Mouse (Mus musculus): Measurements from ENCODE around the gene Pmepa1. TPM values are rescaled to one million over a fixed set of nuclear protein-coding genes. Genes with fewer than 3 reads are reported as not detected.

Pmepa1 gene
- polyA plus RNA-seq, 1 experiment: 0.01 TPM

DNA sequence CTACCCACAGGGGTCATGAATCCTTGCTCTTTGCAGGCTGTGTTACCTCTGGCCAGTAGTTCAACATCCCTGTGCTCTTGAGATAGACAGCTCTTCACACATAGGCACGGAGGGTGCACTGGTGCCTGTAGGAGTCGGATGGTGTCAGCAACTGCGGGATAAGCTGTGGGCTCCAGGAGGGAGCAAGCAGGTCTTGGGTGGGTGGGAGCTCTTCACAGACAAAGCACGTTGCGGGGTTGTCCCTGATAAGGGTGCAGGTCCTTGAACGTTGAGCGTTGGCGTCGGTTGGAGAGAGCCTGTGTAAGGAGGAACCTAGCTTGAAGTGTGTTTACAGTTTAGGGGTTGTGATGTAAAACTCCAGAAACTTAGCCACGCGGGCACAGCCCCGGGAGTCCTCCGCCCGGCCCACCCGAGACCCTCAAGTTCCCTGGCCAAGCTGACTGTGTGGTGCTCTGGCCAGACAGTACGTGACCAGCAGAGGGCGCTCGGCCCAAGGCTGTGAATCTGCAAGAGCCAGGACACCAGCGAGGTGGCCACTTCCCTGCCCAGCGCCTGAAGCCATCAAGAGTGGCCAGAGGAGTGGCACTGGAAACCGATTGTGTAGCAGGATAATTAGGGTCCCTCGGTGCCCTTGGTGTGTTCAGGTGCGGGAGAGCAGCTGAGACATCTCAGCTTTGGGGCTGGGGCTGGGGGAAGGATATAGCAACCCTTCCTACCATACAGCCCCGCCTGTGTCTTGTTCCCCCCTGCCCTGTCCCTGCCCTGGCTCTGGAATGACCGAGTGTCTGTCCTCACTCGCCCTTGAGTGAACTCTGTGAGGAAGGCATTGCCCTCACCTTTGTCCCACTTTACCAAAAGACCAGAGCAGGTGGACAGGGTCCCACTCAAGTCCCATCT is 90.0 kb downstream of the Pmepa1 start:
- no peak for TF ChIP-seq TAL1 (IDR thresholded peaks at IDR 0.05; ENCODE audit: low read length)
- no peak for TF ChIP-seq GATA1 (IDR thresholded peaks at IDR 0.05; ENCODE audit: low read length)
- H3K36me3 ChIP-seq (ENCODE audit: control insufficient read depth): no peaks in the 10 kb centered on the region
- peaks cover 3% of the 10 kb centered on the region for H3K4me1 ChIP-seq (ENCODE audit: control insufficient read depth)
- no peak overlapping the region for H3K4me3 ChIP-seq (replicated peaks)
- H3K9me3 ChIP-seq (ENCODE audit: control insufficient read depth, low read length): no peaks in the 10 kb centered on the region
- no peaks in the 10 kb centered on the region for H3K27me3 ChIP-seq (ENCODE audit: control insufficient read depth)

DNA sequence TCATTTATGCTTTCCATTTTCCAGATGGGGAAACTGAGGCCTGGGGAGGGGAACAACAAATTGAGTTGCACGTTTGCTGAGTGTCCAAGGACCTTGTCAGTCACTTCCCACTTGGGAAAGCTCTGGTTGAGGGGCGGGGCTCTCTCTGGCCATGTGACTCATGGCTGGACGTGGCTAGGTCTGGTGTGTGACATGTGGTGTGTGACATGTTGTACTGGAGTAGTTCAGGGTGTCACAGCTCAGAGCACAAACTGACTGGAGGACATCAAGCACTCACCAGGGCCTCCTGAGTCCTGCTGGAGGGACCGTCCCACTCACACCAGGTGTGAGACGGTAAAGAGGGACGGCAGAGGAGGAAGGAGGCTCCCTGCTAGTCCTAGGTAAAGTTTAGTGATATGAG is 91.1 kb downstream of the Pmepa1 start:
- TF ChIP-seq TAL1 (IDR thresholded peaks at IDR 0.05; ENCODE audit: low read length) (no peak), GATA1 (IDR thresholded peaks at IDR 0.05; ENCODE audit: low read length) (no peak)
- H3K36me3 ChIP-seq (ENCODE audit: control insufficient read depth): no peaks in the 10 kb centered on the region
- H3K9me3 ChIP-seq (ENCODE audit: control insufficient read depth, low read length): no peaks in the 10 kb centered on the region
- peaks cover 3% of the 10 kb centered on the region for H3K4me1 ChIP-seq (ENCODE audit: control insufficient read depth)
- no peaks in the 10 kb centered on the region for H3K27me3 ChIP-seq (ENCODE audit: control insufficient read depth)
- H3K4me3 ChIP-seq (replicated peaks): no peak overlapping the region

- H3K4me3 ChIP-seq (replicated peaks): no peak overlapping the region
Measured at GRCm38 (mm10) chr2:173184475-173185080, 91.8 kb downstream of the Pmepa1 start.

GRCm38 (mm10) chr2:173183836-173184460 is 92.4 kb downstream of the Pmepa1 start:
- Histone ChIP-seq H3K4me1 (ENCODE audit: control insufficient read depth) (peaks cover 3% of the 10 kb centered on the region), H3K27me3 (ENCODE audit: control insufficient read depth) (no peaks in the 10 kb centered on the region), H3K9me3 (ENCODE audit: control insufficient read depth, low read length) (no peaks in the 10 kb centered on the region), H3K4me3 (replicated peaks) (no peak overlapping the region), H3K36me3 (ENCODE audit: control insufficient read depth) (no peaks in the 10 kb centered on the region)
- TF ChIP-seq GATA1 (IDR thresholded peaks at IDR 0.05; ENCODE audit: low read length) (no peak), TAL1 (IDR thresholded peaks at IDR 0.05; ENCODE audit: low read length) (no peak)

More at GRCm38 (mm10) chr2:173184475-173185080, 91.8 kb downstream of the Pmepa1 start:
- H3K36me3 ChIP-seq (ENCODE audit: control insufficient read depth): no peaks in the 10 kb centered on the region
- peaks cover 3% of the 10 kb centered on the region for H3K4me1 ChIP-seq (ENCODE audit: control insufficient read depth)
- no peaks in the 10 kb centered on the region for H3K9me3 ChIP-seq (ENCODE audit: control insufficient read depth, low read length)
- H3K27me3 ChIP-seq (ENCODE audit: control insufficient read depth): no peaks in the 10 kb centered on the region
- TF ChIP-seq GATA1 (IDR thresholded peaks at IDR 0.05; ENCODE audit: low read length) (no peak), TAL1 (IDR thresholded peaks at IDR 0.05; ENCODE audit: low read length) (no peak)

GRCm38 (mm10) chr2:173183311-173183710 is 93.0 kb downstream of the Pmepa1 start:
- TF ChIP-seq TAL1 (IDR thresholded peaks at IDR 0.05; ENCODE audit: low read length) (no peak), GATA1 (IDR thresholded peaks at IDR 0.05; ENCODE audit: low read length) (no peak)
- Histone ChIP-seq H3K36me3 (ENCODE audit: control insufficient read depth) (no peaks in the 10 kb centered on the region), H3K27me3 (ENCODE audit: control insufficient read depth) (no peaks in the 10 kb centered on the region), H3K9me3 (ENCODE audit: control insufficient read depth, low read length) (no peaks in the 10 kb centered on the region), H3K4me1 (ENCODE audit: control insufficient read depth) (peaks cover 3% of the 10 kb centered on the region), H3K4me3 (replicated peaks) (no peak overlapping the region)

DNA sequence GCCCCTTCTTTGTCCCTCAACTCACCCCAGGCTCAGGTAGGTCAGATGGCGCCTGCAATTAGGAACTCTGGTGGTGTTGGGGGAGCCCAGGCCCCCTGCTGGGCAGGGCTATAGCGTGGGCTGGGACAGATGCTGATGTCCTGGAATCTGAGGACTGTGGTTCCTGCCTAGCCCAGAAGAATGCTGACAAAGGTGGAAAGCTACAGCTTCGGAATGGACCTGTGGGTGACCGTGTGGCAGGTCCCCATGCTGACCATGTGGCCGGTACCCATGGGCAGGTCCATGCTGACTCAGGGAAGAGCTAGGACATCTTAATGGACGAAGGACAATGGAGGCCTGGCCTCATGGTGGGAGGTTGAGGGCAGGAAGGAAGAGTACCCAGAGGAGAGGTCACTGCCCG is 93.5 kb downstream of the Pmepa1 start:
- peaks cover 3% of the 10 kb centered on the region for H3K4me1 ChIP-seq (ENCODE audit: control insufficient read depth)
- TF ChIP-seq TAL1 (IDR thresholded peaks at IDR 0.05; ENCODE audit: low read length) (no peak), GATA1 (IDR thresholded peaks at IDR 0.05; ENCODE audit: low read length) (no peak)
- no peaks in the 10 kb centered on the region for H3K27me3 ChIP-seq (ENCODE audit: control insufficient read depth)
- H3K36me3 ChIP-seq (ENCODE audit: control insufficient read depth): no peaks in the 10 kb centered on the region
- no peaks in the 10 kb centered on the region for H3K9me3 ChIP-seq (ENCODE audit: control insufficient read depth, low read length)
- no peak overlapping the region for H3K4me3 ChIP-seq (replicated peaks)

DNA sequence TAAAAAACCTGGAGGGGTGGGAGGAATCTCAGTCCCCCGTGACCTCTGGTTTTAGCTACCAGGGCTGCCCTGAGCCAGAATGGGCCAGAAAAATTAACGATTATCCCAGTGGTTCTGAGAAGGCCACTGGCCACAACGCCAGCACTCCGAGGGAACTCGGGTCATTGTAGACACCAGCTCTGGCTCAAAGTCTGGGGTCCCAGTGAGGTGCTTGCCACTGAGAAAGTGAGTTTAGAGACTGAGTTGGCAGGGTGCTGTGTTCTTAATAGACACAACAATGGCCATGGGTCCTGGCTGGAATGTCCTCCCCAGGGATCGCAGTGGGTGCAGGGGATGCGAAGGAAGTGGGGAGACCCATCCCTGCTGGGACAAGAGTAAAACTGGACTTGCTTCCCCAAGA is 94.4 kb downstream of the Pmepa1 start:
- H3K36me3 ChIP-seq (ENCODE audit: control insufficient read depth): no peaks in the 10 kb centered on the region
- H3K9me3 ChIP-seq (ENCODE audit: control insufficient read depth, low read length): no peaks in the 10 kb centered on the region
- no peak overlapping the region for H3K4me3 ChIP-seq (replicated peaks)
- H3K27me3 ChIP-seq (ENCODE audit: control insufficient read depth): no peaks in the 10 kb centered on the region
- no peak for TF ChIP-seq TAL1 (IDR thresholded peaks at IDR 0.05; ENCODE audit: low read length)
- no peak for TF ChIP-seq GATA1 (IDR thresholded peaks at IDR 0.05; ENCODE audit: low read length)
- peaks cover 3% of the 10 kb centered on the region for H3K4me1 ChIP-seq (ENCODE audit: control insufficient read depth)

DNA sequence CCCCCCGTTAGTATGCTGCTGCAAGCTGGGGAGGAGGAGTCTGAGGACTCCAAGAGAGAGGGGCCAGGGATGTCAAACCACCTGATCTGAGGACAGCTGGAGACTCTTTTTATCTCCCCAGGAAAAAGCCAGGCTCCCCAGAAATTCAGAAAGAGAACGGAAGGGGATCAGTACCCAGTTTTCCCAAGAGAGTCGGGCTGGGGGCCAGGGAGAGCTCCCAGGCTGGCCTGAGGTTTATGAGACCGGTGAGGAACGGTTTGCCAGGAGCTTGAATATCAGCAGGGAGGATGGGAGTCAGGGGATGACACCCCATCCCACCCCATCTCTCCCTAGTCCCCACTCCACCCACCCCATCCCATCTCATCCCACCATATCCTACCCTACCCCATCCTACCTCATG is 94.8 kb downstream of the Pmepa1 start:
- Histone ChIP-seq H3K4me3 (replicated peaks) (no peak overlapping the region), H3K27me3 (ENCODE audit: control insufficient read depth) (no peaks in the 10 kb centered on the region), H3K4me1 (ENCODE audit: control insufficient read depth) (peaks cover 1% of the 10 kb centered on the region; the same call in 1 of the 2 replicates), H3K36me3 (ENCODE audit: control insufficient read depth) (no peaks in the 10 kb centered on the region), H3K9me3 (ENCODE audit: control insufficient read depth, low read length) (no peaks in the 10 kb centered on the region)
- no peak for TF ChIP-seq TAL1 (IDR thresholded peaks at IDR 0.05; ENCODE audit: low read length)
- no peak for TF ChIP-seq GATA1 (IDR thresholded peaks at IDR 0.05; ENCODE audit: low read length)

Measured in erythroblast, embryonic 14.5 days (primary cell).